Mouse (Mus musculus): ENCODE measurements around the gene Meis2.

Meis2 gene

DNA sequence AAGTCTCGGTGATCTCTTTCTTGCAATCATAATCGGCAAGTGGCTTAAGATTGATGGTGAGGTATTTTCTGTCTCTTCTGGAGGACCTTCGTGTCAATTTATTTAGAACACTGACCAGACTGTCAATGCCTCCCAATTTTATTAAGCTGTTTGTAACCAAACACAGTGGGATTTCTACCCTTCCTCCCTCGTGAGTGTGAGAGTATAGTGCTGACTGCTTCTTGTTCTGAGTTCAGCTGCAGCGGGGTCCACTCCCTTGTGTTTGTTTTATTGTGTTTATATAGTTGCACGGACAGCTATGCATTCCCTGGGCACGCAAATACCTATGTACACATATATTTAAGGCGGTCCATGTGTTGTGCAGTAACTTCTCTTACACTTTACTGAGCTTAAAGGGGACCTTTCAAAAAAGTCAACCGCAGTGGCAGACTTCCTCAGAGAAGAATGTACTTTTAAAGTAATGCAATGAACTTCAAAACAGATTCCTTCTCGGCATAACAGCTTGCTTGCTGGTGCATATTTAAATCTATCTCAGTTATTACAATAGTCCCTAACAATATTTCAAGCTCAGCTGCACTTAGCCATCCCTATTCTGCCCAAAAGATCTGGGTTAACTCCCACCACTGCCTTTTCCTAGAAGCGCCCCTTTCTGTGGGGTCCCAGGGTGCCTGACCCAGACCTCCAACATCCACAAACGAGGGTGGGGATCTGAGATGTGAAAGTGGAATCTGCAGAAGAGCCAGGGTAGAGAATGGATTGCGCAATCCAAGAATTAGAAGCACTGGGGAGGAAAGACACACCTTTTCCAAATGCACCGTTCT lies 211.4 kb downstream of the Meis2 start:
- DNase-seq = no peak

GRCm38 (mm10) chr2:115853221-115853620 lies 212.4 kb downstream of the Meis2 start:
- DNase-seq = no peak

DNA sequence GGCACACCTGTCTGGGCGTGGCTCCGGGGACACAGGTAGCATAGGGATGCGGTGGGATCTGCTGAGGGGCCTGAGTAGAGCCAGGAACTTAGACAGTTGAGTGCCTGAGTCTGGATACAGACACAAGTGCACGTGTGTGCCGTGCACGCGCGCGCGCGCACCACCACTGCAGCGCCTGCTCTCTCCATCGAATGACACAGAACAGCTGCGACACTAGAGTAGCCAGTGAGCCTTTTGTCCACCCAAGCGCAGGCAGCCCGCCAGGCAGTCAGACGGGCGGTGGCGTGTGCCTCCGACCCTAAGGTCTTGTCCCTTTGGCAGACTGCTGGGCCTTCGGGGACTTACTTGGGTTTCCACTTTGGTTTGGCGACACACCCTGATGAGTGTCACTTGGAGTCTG lies 213.0 kb downstream of the Meis2 start:
- no peak for DNase-seq

DNA sequence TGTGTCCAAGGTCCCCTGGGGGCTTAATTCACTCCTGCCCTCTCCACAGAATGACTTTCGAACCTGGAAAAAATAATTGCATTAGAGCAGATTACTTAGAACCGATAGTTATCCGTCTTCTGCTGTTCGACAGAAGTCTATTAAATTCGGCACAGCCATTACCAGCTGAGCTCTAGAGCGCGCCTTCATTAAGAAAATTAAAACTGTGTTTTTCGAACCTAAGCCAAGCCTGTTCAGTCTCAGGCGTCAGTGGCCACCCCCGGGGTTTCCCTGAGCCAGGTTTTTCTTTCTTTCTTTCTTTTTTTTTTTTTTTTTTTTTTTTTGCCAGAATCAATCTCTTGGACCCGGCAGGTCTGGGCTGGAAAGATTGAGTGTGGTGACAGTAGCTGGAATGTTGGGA lies 213.5 kb downstream of the Meis2 start:
- no peak for DNase-seq

DNA sequence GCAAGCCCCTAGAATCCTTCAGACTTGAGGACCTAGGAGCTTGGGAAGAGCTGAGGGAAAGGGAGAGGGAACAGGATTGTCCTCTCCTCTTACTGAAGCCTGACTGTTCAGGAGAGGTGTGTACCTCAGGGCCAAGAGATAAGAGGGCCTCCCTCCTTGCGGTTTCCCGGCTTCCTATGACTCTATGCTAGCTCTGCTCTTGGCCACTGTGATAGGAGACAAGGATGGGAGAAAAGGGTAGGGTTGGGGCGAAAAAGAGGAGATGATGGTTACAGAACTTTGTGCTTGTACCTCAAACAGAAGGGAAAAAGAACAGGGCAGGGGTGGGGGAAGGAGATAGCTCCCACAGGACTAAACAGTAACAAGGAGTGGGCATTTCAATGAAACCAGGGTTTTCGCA lies 214.7 kb downstream of the Meis2 start:
- no peak for DNase-seq

GRCm38 (mm10) chr2:115842821-115843220 lies 222.8 kb downstream of the Meis2 start:
- no peak for DNase-seq

GRCm38 (mm10) chr2:115836034-115836433 lies 229.6 kb downstream of the Meis2 start:
- DNase-seq = no peak

DNA sequence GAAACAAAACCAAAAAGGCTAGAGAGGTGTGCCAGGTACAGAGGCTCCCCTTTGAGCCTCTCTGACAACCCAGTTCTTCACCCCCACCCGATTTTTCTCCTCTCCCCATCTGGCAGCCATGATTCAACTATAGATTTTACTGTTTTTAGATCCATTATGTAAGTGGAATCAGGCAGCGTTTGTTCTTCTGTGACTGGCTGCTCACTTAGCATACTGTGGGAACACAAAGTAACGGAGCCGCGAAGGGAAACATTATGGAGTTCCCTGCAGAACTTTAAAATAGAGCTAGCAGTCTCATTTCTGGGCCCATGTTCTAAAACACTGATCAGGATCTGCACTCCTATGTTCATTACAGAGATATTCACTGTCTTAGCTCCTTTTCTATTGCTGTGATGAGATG lies 243.3 kb downstream of the Meis2 start:
- no peak for DNase-seq

GRCm38 (mm10) chr2:115817959-115818358 lies 247.7 kb downstream of the Meis2 start:
- DNase-seq = no peak

DNA sequence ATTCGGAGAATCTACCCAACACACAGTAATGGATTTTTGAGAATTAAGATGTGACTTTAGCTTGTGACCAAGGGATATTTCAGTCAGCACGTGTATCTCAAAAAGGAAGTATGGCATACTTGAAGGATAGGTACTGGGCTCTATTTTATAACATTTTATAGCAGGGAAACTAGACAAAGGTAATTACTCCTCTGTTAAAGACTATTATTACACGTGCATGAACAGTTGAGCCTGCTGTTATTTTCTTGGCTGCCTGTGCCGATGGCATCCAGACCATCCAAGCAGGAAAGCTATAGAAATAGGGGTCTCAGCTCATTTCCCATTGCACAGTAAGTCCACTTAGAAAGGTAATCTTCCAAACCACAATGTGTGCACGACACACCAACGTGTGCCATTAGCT lies 251.9 kb downstream of the Meis2 start:
- DNase-seq = no peak

- DNase-seq = no peak
Observed at GRCm38 (mm10) chr2:115813316-115813715, 252.3 kb downstream of the Meis2 start.

All from cerebellum, adult 11 months (tissue).